ENCODE assay signal across 9 mouse cellular contexts in the genomic region with DNA sequence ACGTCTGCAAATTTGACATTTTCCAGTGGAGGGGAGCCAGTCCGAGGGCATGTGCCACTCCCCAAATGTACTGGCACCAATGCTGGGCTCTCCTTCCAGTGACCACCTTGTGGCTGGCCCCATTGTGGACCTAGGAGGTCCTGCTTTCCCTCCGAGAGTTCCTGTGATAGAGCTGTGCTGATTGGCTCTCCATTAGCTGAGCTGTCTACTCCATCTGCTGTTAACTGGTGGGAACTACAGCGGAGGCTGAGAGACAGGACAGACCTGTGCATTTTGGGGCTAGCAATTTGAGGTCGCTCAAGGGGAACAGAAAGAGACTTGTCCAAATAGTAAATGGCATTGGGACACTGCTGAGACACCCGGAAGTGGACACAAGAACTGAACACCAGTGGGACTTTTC. TPM values are rescaled to one million over a fixed set of nuclear protein-coding genes. Genes with fewer than 3 reads are reported as not detected.
DNase-seq lines count a peak whose midpoint lies in the region; ATAC-seq and TF ChIP-seq lines count a peak whose summit lies in the region.
"Had no signal": no experiment of that assay in that cellular context is flagged by ENCODE, and none has a peak within 500 bp of the region (broad histone marks: within the 10 kb centered on the region; RNA-seq: fewer than 3 reads in every experiment).

No protein-coding gene starts in this region.

- intact Hi-C loops in heart, postnatal 14 days (cut with DNase I): loop anchor here (1.0 to 2.0 kb wide), 4 partner anchors 86 to 544 kb away; no protein-coding TSS in a partner anchor

- H3K9me3 ChIP-seq in lung, postnatal 0 days (ENCODE audit: low read length): no peaks in the 10 kb centered on the region

- H3K36me3 ChIP-seq in lung, postnatal 0 days (ENCODE audit: insufficient read depth, low read length): no peaks in the 10 kb centered on the region

- no peak overlapping the region for H3K4me3 ChIP-seq in embryonic fibroblast, embryonic 13.5 days (ENCODE audit: insufficient read depth, low read length)
- H3K4me3 ChIP-seq in lung, postnatal 0 days (ENCODE audit: low read depth, low read length): no peak overlapping the region
- H3K4me3 ChIP-seq: erythroblast, embryonic 14.5 days had no signal

- H3K27ac ChIP-seq in embryonic fibroblast, embryonic 13.5 days (ENCODE audit: insufficient read depth, low read length): 0 out of 2 replicates have a peak overlapping the region, but pooled peaks have one; percentile 15
- no peak overlapping the region for H3K27ac ChIP-seq in lung, postnatal 0 days (ENCODE audit: low read length)

- no peaks in the 10 kb centered on the region for H3K27me3 ChIP-seq in lung, postnatal 0 days (replicated peaks; ENCODE audit: insufficient read depth, low read length)

- peak; percentile 53; the same call in 1 of the 2 replicates for TF ChIP-seq CTCF in embryonic fibroblast, embryonic 13.5 days (IDR thresholded peaks at IDR 0.05; ENCODE audit: borderline replicate concordance, insufficient read depth, low read length)
- peak; percentile 97 for TF ChIP-seq CTCF in lung, postnatal 0 days (IDR thresholded peaks at IDR 0.05)

- WGBS in lung, postnatal 0 days: 25% methylated on average over 6 of the region's 6 CpGs

- ATAC-seq in lung, postnatal 0 days: peak; percentile 58

- no peak for TF ChIP-seq EP300 in lung, postnatal 0 days (IDR thresholded peaks at IDR 0.05)

- no peak overlapping the region for H3K9ac ChIP-seq in lung, postnatal 0 days (replicated peaks; ENCODE audit: low read depth)

- no peak overlapping the region for H3K4me2 ChIP-seq in lung, postnatal 0 days (replicated peaks; ENCODE audit: low read depth, low read length)

- H3K4me1 ChIP-seq in embryonic fibroblast, embryonic 13.5 days (ENCODE audit: control insufficient read depth, insufficient read depth, low read length): peaks cover 8% of the 10 kb centered on the region; the same call in 1 of the 2 replicates
- H3K4me1 ChIP-seq in lung, postnatal 0 days (ENCODE audit: insufficient read depth, low read depth, low read length): no peaks in the 10 kb centered on the region

- no peak for TF ChIP-seq POLR2A in embryonic fibroblast, embryonic 13.5 days (IDR thresholded peaks at IDR 0.05; ENCODE audit: low read depth, low read length)

- peak; percentile 54 for DNase-seq in MN1 (ENCODE audit: low spot score)
- peak; percentile 33 for DNase-seq in adrenal gland, postnatal 25 days
- DNase-seq in heart, postnatal 14 days: peak; percentile 56 to 78
- DNase-seq in layer of hippocampus, adult 9-10 months (ENCODE audit: low spot score): peak; percentile 68
- DNase-seq in lung, postnatal 0 days (ENCODE audit: low spot score): peak; percentile 79
- DNase-seq in right cerebral cortex, postnatal 4 days: peak; percentile 58
- no peak for DNase-seq in natural killer cell, adult 2 months (ENCODE audit: low spot score in 2 of 2)

RNA-seq across cellular contexts. Expression of a gene that starts 36.6 kb away (rescaled TPM):
- 6.0 and 6.5 TPM in 2 replicates for total RNA-seq in adrenal gland, postnatal 25 days (2021)
- polyA plus RNA-seq in embryonic fibroblast, embryonic 13.5 days (2011; ENCODE audit: insufficient read length, low read depth, missing spikeins): 0.23 and 0.68 TPM in 2 replicates
- 1 to 10 TPM; 1.6 to 2.4 TPM for total RNA-seq in heart, postnatal 14 days (2021)
- polyA plus RNA-seq in lung, postnatal 0 days (2015; fragmentation: Nextera tagmentation; extraction: Ambion mirVana): 0.17 and 0.27 TPM in 2 replicates
- polyA plus RNA-seq: erythroblast, embryonic 14.5 days had no signal

Comparison
In these comparisons a context has a peak if more than half of its experiments do, and no peak if none do; other contexts are left out.
1. DNase-seq: peak in MN1 (single experiment), adrenal gland, postnatal 25 days (single experiment), heart, postnatal 14 days (2 of 2), layer of hippocampus, adult 9-10 months (single experiment), lung, postnatal 0 days (single experiment) and right cerebral cortex, postnatal 4 days (single experiment); none in natural killer cell, adult 2 months (0 of 2).